Comparison of ENCODE assay signal across 25 mouse cellular contexts in the genomic region with DNA sequence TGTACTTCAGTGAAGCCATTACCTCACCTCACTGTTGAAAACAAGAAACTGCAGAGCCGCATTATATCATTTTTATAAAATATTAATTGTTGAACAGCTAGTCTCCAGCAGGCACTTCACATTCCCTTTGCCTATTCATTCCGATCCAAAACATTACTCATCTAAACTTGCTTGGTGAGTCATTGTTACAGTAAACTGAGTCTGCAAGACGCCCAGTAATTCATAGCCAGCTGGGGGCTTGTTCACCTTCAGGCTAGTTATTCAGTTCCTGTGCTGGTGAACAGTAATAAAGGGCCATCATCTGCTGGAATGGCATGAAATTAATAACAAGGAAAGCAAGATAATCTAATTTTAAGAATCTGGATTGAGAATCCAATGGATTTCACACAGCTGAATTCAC.
DNase-seq lines count a peak whose midpoint lies in the region; ATAC-seq and TF ChIP-seq lines count a peak whose summit lies in the region.
"Had no signal": no experiment of that assay in that cellular context is flagged by ENCODE, and none has a peak within 500 bp of the region (broad histone marks: within the 10 kb centered on the region; RNA-seq: fewer than 3 reads in every experiment).

No protein-coding gene starts in this region.

- TF ChIP-seq CTCF in embryonic fibroblast, embryonic 13.5 days (IDR thresholded peaks at IDR 0.05; ENCODE audit: borderline replicate concordance, insufficient read depth, low read length): no peak

- peak; percentile 4 for DNase-seq in layer of hippocampus, adult 9-10 months (ENCODE audit: low spot score)
- no peak for DNase-seq in layer of hippocampus, adult 9-11 months
- DNase-seq in Muller cell, postnatal 12 days (ENCODE audit: inconsistent ontology term): peak; percentile 82
- DNase-seq in embryo, embryonic 9.5 days (ENCODE audit: extremely low spot score): no peak
- DNase-seq in frontal cortex, postnatal 36 days (ENCODE audit: low spot score in 2 of 2): no peak
- DNase-seq: adrenal gland, postnatal 10 days; cerebellum, adult 11 months; cerebellum, adult 9-11 months; gastrocnemius, adult 2 months; heart, postnatal 36 days; kidney, adult 8-10 months; kidney, postnatal 4 days; right cerebral cortex, postnatal 4 days; thymus, postnatal 4 days had no signal

- no peak for TF ChIP-seq POLR2A in embryonic fibroblast, embryonic 13.5 days (IDR thresholded peaks at IDR 0.05; ENCODE audit: low read depth, low read length)

- H3K4me3 ChIP-seq in embryonic fibroblast, embryonic 13.5 days (ENCODE audit: insufficient read depth, low read length): no peak overlapping the region
- H3K4me3 ChIP-seq: gastrocnemius, adult 2 months; heart, embryonic 15.5 days; hindbrain, embryonic 12.5 days; lung, embryonic 15.5 days; neural tube, embryonic 13.5 days had no signal

- H3K27ac ChIP-seq in embryonic fibroblast, embryonic 13.5 days (ENCODE audit: insufficient read depth, low read length): peak overlapping the region; percentile 84
- H3K27ac ChIP-seq: gastrocnemius, adult 2 months; heart, embryonic 15.5 days; hindbrain, embryonic 12.5 days; hindbrain, postnatal 0 days; kidney, postnatal 0 days; lung, embryonic 15.5 days; neural tube, embryonic 13.5 days had no signal

- peaks cover 9% of the 10 kb centered on the region; the same call in 1 of the 2 replicates for H3K4me1 ChIP-seq in embryonic fibroblast, embryonic 13.5 days (ENCODE audit: control insufficient read depth, insufficient read depth, low read length)
- H3K4me1 ChIP-seq: hindbrain, embryonic 12.5 days; lung, embryonic 15.5 days; neural tube, embryonic 13.5 days had no signal

- no peak for ATAC-seq in CD4-positive, CD25-positive, alpha-beta regulatory T cell, adult 4 months
- ATAC-seq: forebrain, embryonic 14.5 days; hindbrain, postnatal 0 days; intestine, embryonic 16.5 days; midbrain, embryonic 16.5 days had no signal

Comparison
In these comparisons a context has a peak if more than half of its experiments do, and no peak if none do; other contexts are left out.
1. DNase-seq: peak in layer of hippocampus, adult 9-10 months (single experiment) and Muller cell, postnatal 12 days (single experiment); none in layer of hippocampus, adult 9-11 months (single experiment), embryo, embryonic 9.5 days (single experiment) and frontal cortex, postnatal 36 days (0 of 2).